Mouse (Mus musculus) heart, adult 9 months (tissue): Measurements from ENCODE around the gene Akt3.

ENCODE experiments used
- DNase-seq, 2 experiments: peaks; one replicate each; pipeline ENCODE4 v3.0.0; 2022; ENCODE audit warnings: low spot score in 2 of 2

Gene Akt3

GRCm38 (mm10) chr1:177051366-177051963 lies 206.5 kb downstream of the Akt3 start:
- DNase-seq, result no peak

DNA sequence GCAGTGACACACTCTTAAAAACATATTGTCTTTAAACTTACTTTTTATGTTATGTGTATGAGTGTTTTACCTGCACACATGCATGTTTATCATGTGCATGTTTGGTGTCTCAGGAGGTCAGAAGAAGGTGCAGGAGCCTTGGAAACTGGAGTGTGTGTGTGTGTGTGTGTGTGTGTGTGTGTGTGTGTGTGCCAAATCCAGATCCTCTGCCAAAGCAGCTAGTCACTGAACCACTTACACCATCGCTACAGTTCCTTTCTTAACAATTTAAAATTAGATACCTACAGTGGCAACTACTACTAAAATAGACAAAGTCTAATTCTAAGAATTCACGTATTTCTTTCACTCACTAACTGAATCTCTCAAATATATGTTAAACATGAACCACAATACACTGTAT lies 209.2 kb downstream of the Akt3 start:
- no peak for DNase-seq

DNA sequence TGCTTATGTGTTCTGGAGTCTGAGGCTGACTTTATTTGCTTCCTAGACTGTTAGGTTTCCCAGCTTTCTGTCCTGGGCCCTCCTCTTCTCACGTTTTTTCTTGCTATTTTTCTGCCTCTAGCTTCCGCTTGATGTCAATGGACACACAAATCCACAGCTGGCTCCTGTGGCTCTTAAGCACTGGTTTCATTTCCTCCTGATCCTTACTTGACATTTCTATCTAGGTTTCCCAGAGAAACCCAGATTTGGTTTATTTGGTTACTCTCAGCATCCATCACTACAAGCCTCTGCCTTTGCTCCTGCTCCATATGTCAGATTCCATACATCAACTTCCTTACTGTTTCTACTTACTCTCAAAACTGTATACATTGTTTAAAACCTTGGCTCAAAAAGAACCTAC lies 211.0 kb downstream of the Akt3 start:
- DNase-seq, result no peak

GRCm38 (mm10) chr1:177045885-177046284 lies 212.1 kb downstream of the Akt3 start:
- DNase-seq, result no peak

- no peak for DNase-seq
Observed at GRCm38 (mm10) chr1:177040058-177040457, 217.9 kb downstream of the Akt3 start.

DNA sequence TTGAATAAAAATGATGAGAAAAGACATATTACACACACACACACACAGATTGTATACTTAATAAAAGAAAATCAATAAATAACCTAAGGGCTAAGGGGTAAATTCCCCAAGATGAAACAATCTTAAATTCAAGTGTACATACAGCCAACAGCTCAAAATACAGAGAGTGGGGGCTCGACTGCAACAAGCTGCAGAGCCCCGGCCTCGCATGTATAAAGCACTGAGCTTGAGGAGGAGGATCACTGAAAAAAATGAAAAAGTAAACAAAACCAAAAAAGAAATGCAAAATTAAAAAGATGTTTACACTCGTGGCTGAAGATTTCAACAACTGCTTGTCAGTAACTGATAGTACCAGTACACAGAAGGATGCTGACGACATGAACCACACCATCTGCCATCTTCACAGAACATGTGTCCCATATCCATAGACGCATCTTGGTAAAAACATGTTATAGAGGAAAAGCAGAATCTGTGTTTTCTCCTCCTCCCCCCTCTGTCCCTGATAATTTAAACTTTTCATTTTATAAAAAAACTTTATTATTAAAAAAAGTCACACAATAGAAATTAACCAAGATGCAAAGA lies 218.8 kb downstream of the Akt3 start:
- no peak for DNase-seq

DNA sequence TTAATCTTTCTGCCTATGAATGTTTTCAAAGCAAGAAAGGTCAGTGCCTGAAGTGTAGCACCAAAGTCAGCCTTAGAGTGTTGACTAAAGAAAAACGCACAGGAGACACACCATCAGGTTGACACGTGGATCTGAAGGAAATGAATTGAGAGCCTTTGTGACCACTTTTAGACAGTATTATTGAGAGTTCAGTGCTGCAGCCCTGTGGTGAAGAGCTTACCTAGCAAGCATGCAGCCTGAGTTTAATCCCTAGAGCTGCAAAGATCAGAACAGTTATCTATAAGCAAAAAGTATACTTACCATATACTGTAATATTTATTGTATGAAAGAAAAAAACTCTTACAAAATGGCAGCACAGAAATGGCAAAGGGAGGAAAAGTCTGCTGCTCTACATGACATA lies 219.6 kb downstream of the Akt3 start:
- no peak for DNase-seq

DNA sequence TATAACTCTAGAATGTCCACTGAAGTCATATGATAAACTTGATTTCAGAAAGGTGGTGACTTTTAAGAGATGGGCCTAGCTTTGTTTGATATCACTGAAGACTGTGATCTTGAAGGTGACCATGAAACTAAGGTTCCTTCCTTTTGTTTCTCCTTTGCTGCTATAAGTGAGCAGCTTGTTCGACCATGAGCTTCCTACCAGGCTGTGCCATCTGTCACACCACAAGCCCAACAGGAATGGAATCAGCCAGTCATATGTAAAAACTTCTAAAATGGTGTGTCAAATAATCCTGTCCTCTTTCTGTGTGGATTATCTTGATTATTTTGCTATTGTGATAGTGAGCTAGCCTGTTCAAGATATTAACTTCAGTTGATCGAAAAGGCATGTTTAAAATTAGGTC lies 222.5 kb downstream of the Akt3 start:
- no peak for DNase-seq

DNA sequence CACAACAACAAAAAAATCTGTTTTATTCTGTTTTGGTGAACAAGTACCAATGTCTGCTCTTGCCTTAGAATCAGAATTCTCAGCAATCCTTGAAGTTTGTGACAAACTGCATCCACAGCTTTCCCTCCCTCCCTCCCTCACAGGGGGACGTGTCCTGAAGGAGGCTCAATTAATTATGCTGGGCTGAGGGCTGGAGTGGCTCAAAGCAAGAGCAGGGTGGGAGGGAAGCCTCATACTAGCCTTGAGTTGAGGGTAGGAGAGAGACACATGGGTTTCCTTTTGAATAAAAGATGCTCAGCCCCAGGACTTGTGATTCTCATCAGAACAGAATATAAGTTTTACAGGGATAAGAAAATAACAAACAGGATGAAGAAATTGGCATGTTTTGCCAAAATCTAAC lies 225.8 kb downstream of the Akt3 start:
- DNase-seq, result no peak

- DNase-seq, result no peak
Observed at GRCm38 (mm10) chr1:177031196-177031595, 226.8 kb downstream of the Akt3 start.

DNA sequence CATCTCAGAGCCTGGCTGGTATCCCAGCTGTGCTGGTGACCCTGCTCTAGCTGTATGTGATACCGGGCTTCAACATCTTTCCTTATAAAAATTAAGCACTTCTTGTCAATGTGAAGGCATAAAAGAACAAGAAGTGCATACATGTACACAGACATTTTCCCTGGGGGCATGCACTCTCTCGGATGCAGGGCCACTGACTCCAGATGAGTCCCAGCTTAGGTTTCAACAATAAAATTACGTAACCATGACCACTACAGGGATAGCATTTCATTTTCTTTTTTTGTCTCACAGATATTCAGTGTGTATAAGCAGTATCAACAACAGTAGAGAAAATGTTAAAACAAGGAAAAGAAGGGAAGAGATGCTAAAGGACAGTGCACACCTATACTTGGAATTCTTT lies 227.3 kb downstream of the Akt3 start:
- DNase-seq, result no peak

GRCm38 (mm10) chr1:177029032-177029431 lies 229.0 kb downstream of the Akt3 start:
- DNase-seq, result no peak

GRCm38 (mm10) chr1:177027706-177028105 lies 230.3 kb downstream of the Akt3 start:
- no peak for DNase-seq

DNA sequence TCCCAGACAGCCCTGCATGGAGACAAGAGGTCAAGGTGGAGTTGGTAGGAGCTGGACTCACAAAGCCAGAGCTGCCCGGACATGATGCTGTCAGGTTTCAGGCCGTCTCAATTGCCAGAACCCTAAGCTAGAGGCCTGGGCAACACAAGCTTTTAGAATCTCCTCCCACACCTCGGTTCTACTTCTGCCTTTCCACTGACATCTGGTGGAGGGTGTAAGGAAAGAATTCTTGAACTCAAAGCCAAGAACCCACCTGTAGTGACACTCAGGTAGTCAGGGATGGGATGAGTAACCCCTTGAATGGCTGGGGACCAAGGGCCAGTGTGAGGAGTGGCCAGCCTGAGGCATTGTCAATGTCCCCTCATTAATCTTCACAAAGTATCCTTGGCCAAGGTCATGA lies 235.3 kb downstream of the Akt3 start:
- DNase-seq, result no peak

DNA sequence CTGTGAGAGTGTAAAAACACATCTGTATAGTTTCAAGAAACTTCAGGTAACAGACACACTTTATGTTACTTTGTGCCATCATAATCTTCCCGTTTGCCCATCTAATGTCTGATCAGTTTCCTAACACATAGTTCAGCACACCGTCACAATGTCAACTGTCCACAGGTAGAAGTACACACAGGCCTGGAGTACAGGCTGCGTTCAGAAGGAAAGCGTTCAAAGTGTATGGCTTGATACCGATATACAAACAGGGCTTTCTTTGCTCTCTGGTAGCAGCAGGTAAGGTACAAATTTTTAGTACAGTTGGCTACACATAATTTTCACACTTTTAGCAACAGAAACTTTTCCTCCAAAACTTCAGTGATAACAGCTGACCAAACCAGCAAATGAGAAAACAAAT lies 238.3 kb downstream of the Akt3 start:
- no peak for DNase-seq

DNA sequence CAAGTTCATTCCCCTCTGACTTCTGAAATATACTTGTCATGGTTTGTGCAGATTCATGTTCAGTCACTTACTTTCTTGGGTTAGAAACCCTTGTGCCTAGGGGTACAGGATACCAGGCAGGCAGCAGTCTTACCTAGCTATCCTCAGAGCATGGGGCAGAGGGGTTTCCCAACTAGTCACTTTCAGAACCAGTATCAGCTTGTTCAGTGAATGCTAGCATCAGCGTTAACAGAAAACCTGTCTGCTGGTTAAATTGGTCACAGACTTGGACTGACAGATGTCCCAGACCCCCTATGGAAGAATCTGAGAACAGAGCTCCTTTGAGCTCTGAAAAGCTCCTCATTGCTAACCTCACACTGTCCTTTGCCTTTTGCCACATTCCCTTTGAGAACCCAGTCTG lies 239.3 kb downstream of the Akt3 start:
- no peak for DNase-seq

- no peak for DNase-seq
Observed at GRCm38 (mm10) chr1:177016729-177017128, 241.3 kb downstream of the Akt3 start.

- DNase-seq, result no peak
Observed at GRCm38 (mm10) chr1:177015917-177016316, 242.1 kb downstream of the Akt3 start.

DNA sequence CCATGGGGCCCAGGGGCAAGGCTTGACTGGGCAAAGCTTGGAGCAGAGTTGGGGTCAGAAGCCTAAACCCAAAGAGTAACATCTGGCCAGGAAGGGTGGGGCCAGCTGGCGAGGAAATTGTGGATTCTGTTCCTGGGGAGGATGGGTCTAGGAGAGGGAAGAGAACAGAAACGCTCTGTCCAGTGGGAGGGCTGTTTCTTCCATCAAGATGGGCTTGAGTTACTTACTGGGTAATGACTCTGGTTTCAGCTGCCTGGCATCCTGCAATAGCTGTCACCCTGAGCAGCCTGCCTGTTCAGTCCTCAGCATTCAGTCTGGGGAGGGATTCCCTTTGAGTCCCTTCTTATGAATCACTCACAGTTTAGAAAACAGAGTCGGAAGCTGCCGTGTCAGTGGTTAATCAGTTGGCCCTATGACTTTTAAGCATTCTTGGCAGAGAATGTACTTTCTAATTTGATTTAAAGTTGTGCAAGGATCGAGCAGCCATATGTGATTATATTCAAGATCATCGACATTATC lies 243.0 kb downstream of the Akt3 start:
- DNase-seq, result peak in 1 of 2 experiments; percentile 31

- peak; percentile 42 to 47 for DNase-seq
Observed at GRCm38 (mm10) chr1:177014346-177014745, 243.7 kb downstream of the Akt3 start.

- DNase-seq, result peak; percentile 22
Observed at GRCm38 (mm10) chr1:177013776-177014175, 244.2 kb downstream of the Akt3 start.

DNA sequence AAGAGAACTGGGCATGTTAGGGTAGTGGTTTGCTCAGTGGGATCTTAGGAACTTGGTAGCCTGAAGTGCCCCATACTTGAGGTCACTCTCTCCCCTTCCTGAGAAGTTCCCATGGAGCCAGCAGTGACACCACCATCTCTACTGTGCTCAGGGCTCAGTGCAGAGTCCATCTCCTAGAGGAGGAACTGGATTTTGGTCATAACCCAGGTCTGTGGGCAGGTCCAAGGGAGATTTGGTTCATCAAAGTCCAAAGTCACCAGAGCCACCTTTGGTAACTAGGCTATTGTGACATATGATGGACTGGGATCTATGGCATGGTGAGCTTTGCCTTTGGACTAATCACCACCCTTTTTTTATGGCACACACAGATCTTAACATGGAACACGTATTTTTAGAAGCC lies 244.7 kb downstream of the Akt3 start:
- DNase-seq, result no peak

DNA sequence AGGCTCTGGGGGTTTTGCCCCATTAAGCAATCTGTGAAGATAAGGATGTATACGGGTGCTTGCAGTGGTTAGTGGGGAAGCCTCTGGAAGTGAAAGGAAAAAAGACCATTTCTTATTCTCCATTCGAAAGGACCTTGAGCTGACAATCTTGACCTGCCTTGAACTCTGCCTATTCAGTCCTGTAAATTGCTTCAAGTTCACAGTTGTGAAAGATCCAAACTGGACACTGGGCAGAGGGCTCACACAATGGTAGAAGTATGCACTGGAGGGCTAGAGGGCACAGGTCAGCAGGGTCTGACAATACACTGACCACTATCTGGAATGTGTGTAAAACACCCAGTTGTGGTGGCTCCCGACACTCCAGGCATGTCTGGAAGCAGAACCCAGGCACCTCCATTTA lies 245.2 kb downstream of the Akt3 start:
- DNase-seq, result no peak

GRCm38 (mm10) chr1:177011688-177012087 lies 246.3 kb downstream of the Akt3 start:
- no peak for DNase-seq
